Mouse (Mus musculus) myocyte (in vitro differentiated cells): Measurements from ENCODE around the gene Stab2. TPM values are rescaled to one million over a fixed set of nuclear protein-coding genes. Genes with fewer than 3 reads are reported as not detected.

Experiments
- H3K27me3 ChIP-seq: one replicate; pipeline ENCODE4 v1.6.1; 2011; ENCODE audit not compliant: control insufficient read depth, insufficient read depth, insufficient read length
- H3K36me3 ChIP-seq: one replicate; pipeline ENCODE4 v1.6.1; 2011; ENCODE audit not compliant: control insufficient read depth, insufficient read depth
- H3K4me2 ChIP-seq: one replicate; pipeline ENCODE4 v1.6.1; 2011; ENCODE audit warnings: low read depth, control low read depth
- H3K4me3 ChIP-seq: one replicate; pipeline ENCODE4 v1.5.1; 2011; ENCODE audit warnings: mild to moderate bottlenecking, control low read depth, moderate library complexity
- H3K79me2 ChIP-seq: one replicate; pipeline ENCODE4 v1.6.1; 2011; ENCODE audit not compliant: control insufficient read depth, insufficient read depth
- H3ac ChIP-seq: one replicate; pipeline ENCODE4 v1.6.1; 2011; ENCODE audit not compliant: control insufficient read depth, insufficient read length
- CEBPB ChIP-seq: IDR thresholded peaks from 2 replicates; pipeline ENCODE4 v1.6.1; 2011; ENCODE audit warnings: mild to moderate bottlenecking, moderate library complexity; ENCODE audit not compliant: poor library complexity, insufficient read depth, severe bottlenecking
- E2F4 ChIP-seq: IDR thresholded peaks from one replicate; pipeline ENCODE4 v1.6.1; 2011; ENCODE audit warnings: mild to moderate bottlenecking, control low read depth, moderate library complexity; ENCODE audit not compliant: insufficient read depth
- MAX ChIP-seq: IDR thresholded peaks from one replicate; pipeline ENCODE4 v1.6.1; 2011; ENCODE audit warnings: low read depth, mild to moderate bottlenecking, control low read depth
- MYOD1 ChIP-seq, 3 experiments: IDR thresholded peaks; one replicate each; pipeline ENCODE4 v1.6.1; 2011; ENCODE audit warnings: control low read depth in 2 of 3, low read depth in 2 of 3, mild to moderate bottlenecking in 2 of 3, moderate library complexity in 1 of 3; ENCODE audit not compliant: insufficient read length in 2 of 3, control insufficient read depth in 1 of 3
- MYOG ChIP-seq, 3 experiments: IDR thresholded peaks; one replicate each; pipeline ENCODE4 v1.6.1; 2011; ENCODE audit warnings: control low read depth in 2 of 3, low read depth in 2 of 3, mild to moderate bottlenecking in 2 of 3; ENCODE audit not compliant: insufficient read length in 2 of 3, control insufficient read depth in 1 of 3, insufficient read depth in 1 of 3
- POLR2A ChIP-seq: IDR thresholded peaks from one replicate; pipeline ENCODE4 v1.6.1; 2011; ENCODE audit warnings: low read depth, mild to moderate bottlenecking, control low read depth, moderate library complexity; ENCODE audit not compliant: insufficient read length
- POLR2AphosphoS2 ChIP-seq: IDR thresholded peaks from one replicate; pipeline ENCODE4 v1.6.1; 2011; ENCODE audit warnings: low read depth, control low read depth; ENCODE audit not compliant: insufficient read length
- REST ChIP-seq: IDR thresholded peaks from one replicate; pipeline ENCODE4 v1.6.1; 2011; ENCODE audit warnings: mild to moderate bottlenecking, control low read depth, moderate library complexity; ENCODE audit not compliant: insufficient read depth, insufficient read length
- SRF ChIP-seq: IDR thresholded peaks from one replicate; pipeline ENCODE4 v1.6.1; 2011; ENCODE audit warnings: low read depth; ENCODE audit not compliant: control insufficient read depth, insufficient read length
- TCF12 ChIP-seq: IDR thresholded peaks from one replicate; pipeline ENCODE4 v1.6.1; 2011; ENCODE audit warnings: mild to moderate bottlenecking, control low read depth; ENCODE audit not compliant: poor library complexity, insufficient read depth, severe bottlenecking
- TCF3 ChIP-seq: IDR thresholded peaks from one replicate; pipeline ENCODE4 v1.6.1; 2011; ENCODE audit warnings: low read depth, control low read depth; ENCODE audit not compliant: insufficient read length
- USF1 ChIP-seq: IDR thresholded peaks from one replicate; pipeline ENCODE4 v1.6.1; 2011; ENCODE audit warnings: low read depth, mild to moderate bottlenecking, control low read depth, moderate library complexity
- polyA plus RNA-seq: library from polyadenylated mRNA; unstranded; fragments of >200 nt; fragmentation: generic; extraction: Trizol; gene quantifications from one replicate; pipeline ENCODE4 v1.2.1, GENCODE M21; 2012; ENCODE audit warnings: missing spikeins

The Stab2 gene
- polyA plus RNA-seq, 1 experiment = 0.17 TPM

GRCm38 (mm10) chr10:86849087-86849486 lies 158.7 kb downstream of the Stab2 start:
- H3K27me3 ChIP-seq = no peaks in the 10 kb centered on the region

GRCm38 (mm10) chr10:86846926-86847467 lies 160.8 kb downstream of the Stab2 start:
- Histone ChIP-seq H3ac (no peak overlapping the region), H3K27me3 (no peaks in the 10 kb centered on the region), H3K79me2 (no peaks in the 10 kb centered on the region), H3K36me3 (no peaks in the 10 kb centered on the region), H3K4me3 (no peak overlapping the region), H3K4me2 (no peak overlapping the region)
- TF ChIP-seq TCF12 (no peak), TCF3 (no peak), CEBPB (no peak), MYOG (IDR thresholded peaks at IDR 0.05; ENCODE audit: control insufficient read depth in 1 of 3, insufficient read depth in 1 of 3, insufficient read length in 2 of 3, low read depth in 2 of 3) (no peak), MAX (no peak), SRF (no peak), E2F4 (no peak), MYOD1 (IDR thresholded peaks at IDR 0.05; ENCODE audit: control insufficient read depth in 1 of 3, insufficient read length in 2 of 3, low read depth in 2 of 3) (no peak), REST (no peak), POLR2AphosphoS2 (no peak), POLR2A (no peak), USF1 (no peak)

More at GRCm38 (mm10) chr10:86849087-86849486, 158.7 kb downstream of the Stab2 start:
- no peak overlapping the region for H3K4me2 ChIP-seq
- no peak overlapping the region for H3ac ChIP-seq
- H3K4me3 ChIP-seq = no peak overlapping the region
- no peaks in the 10 kb centered on the region for H3K36me3 ChIP-seq
- H3K79me2 ChIP-seq = no peaks in the 10 kb centered on the region
- no peak for TF ChIP-seq SRF
- no peak for TF ChIP-seq MYOD1 (IDR thresholded peaks at IDR 0.05; ENCODE audit: control insufficient read depth in 1 of 3, insufficient read length in 2 of 3, low read depth in 2 of 3)
- TF ChIP-seq E2F4 = no peak
- TF ChIP-seq USF1 = no peak
- no peak for TF ChIP-seq POLR2AphosphoS2
- no peak for TF ChIP-seq TCF3
- TF ChIP-seq MAX = no peak
- no peak for TF ChIP-seq POLR2A
- no peak for TF ChIP-seq TCF12

DNA sequence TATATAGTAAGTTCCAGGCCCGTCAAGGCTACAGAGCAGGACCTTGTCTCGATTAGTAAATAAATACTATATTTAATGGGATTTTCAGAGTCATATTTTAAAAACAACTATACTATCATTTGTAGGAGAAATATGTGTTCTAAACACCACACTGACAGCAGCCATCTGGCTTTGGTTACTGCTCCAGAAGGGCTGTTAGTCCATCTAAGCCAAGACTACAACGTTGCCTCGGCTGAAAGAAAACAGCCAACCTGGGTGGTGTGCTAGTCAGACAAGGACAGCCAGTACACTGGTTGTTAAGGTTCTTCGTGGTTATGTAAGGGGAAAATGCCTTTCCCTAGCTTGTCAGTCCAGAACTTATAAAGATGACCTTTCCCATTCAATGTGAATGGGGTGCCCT lies 165.2 kb downstream of the Stab2 start:
- no peak for TF ChIP-seq POLR2AphosphoS2
- TF ChIP-seq POLR2A = no peak
- no peak for TF ChIP-seq TCF3
- TF ChIP-seq CEBPB = no peak
- TF ChIP-seq E2F4 = no peak
- no peak for TF ChIP-seq MYOG (IDR thresholded peaks at IDR 0.05; ENCODE audit: control insufficient read depth in 1 of 3, insufficient read depth in 1 of 3, insufficient read length in 2 of 3, low read depth in 2 of 3)
- TF ChIP-seq REST = no peak
- TF ChIP-seq MAX = no peak
- no peak for TF ChIP-seq TCF12
- TF ChIP-seq MYOD1 (IDR thresholded peaks at IDR 0.05; ENCODE audit: control insufficient read depth in 1 of 3, insufficient read length in 2 of 3, low read depth in 2 of 3) = no peak
- TF ChIP-seq USF1 = no peak
- Histone ChIP-seq H3K36me3 (no peaks in the 10 kb centered on the region), H3K27me3 (no peaks in the 10 kb centered on the region), H3K4me3 (no peak overlapping the region), H3ac (no peak overlapping the region), H3K4me2 (no peak overlapping the region), H3K79me2 (no peaks in the 10 kb centered on the region)

- Histone ChIP-seq H3K27me3 (no peaks in the 10 kb centered on the region), H3K4me3 (no peak overlapping the region), H3ac (no peak overlapping the region), H3K4me2 (no peak overlapping the region), H3K79me2 (no peaks in the 10 kb centered on the region), H3K36me3 (peaks cover 8% of the 10 kb centered on the region)
- TF ChIP-seq POLR2A (no peak), MAX (no peak), TCF12 (no peak), USF1 (no peak), REST (no peak), E2F4 (no peak), POLR2AphosphoS2 (no peak)
Observed at GRCm38 (mm10) chr10:86838827-86839226, 169.0 kb downstream of the Stab2 start.

GRCm38 (mm10) chr10:86836784-86837183 lies 171.0 kb downstream of the Stab2 start:
- Histone ChIP-seq H3K4me3 (no peak overlapping the region), H3ac (no peak overlapping the region), H3K79me2 (no peaks in the 10 kb centered on the region), H3K36me3 (peaks cover 10% of the 10 kb centered on the region), H3K4me2 (no peak overlapping the region), H3K27me3 (no peaks in the 10 kb centered on the region)
- no peak for TF ChIP-seq CEBPB
- no peak for TF ChIP-seq USF1
- no peak for TF ChIP-seq SRF
- TF ChIP-seq REST = no peak
- no peak for TF ChIP-seq POLR2A
- TF ChIP-seq MAX = no peak
- TF ChIP-seq TCF12 = no peak
- no peak for TF ChIP-seq MYOD1 (IDR thresholded peaks at IDR 0.05; ENCODE audit: control insufficient read depth in 1 of 3, insufficient read length in 2 of 3, low read depth in 2 of 3)
- TF ChIP-seq E2F4 = no peak
- no peak for TF ChIP-seq TCF3
- TF ChIP-seq POLR2AphosphoS2 = no peak
- TF ChIP-seq MYOG (IDR thresholded peaks at IDR 0.05; ENCODE audit: control insufficient read depth in 1 of 3, insufficient read depth in 1 of 3, insufficient read length in 2 of 3, low read depth in 2 of 3) = no peak
